Mouse (Mus musculus): Measurements from ENCODE around the gene Glrx. TPM values are rescaled to one million over a fixed set of nuclear protein-coding genes. Genes with fewer than 3 reads are reported as not detected.

Gene Glrx
- 52.4 TPM for polyA plus RNA-seq (2014; fragmentation: Illumina TruSeq; extraction: RNeasy Lipid Tissue Mini Kit (QIAGEN cat#74804); ENCODE audit: low read depth, low replicate concordance)

DNA sequence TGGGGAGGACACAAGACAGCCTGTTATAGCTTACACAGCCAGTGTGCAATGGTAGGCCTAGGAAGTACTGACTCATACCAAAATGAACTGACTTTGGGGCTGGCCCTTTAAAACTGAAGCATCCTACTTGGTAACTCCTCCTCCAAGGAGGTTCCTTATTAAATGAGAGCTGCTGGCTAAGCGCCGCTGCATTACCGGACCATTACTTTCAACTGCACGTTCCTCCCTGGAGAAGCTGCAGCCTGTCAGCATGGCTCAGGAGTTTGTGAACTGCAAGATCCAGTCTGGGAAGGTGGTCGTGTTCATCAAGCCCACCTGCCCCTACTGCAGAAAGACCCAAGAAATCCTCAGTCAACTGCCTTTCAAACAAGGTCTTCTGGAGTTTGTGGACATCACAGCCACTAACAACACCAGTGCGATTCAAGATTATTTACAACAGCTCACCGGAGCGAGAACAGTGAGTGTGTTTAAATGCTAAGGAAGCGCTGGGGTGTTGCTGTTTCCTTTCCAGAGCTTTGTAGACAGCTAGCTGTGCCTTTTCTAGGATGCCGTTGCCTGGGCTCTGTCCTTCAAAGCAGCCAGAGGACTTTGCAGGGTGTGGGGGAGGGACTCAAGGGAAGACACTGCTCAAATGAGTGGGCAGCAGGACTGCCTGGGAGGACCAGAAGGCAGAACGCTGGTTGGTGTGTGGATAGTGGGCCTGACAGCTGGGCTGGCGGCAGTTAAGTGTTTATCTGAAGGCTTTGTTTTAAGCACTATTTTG is at the start of gene Glrx:
Gene Glrx, plus strand, starts transcription at position 150 of the 763 bp plus-strand sequence.

Other genes with a start within 250 kb of the Glrx start
- gene Ell2, start 133.1 kb upstream of the Glrx start, polyA plus RNA-seq (2014; fragmentation: Illumina TruSeq; extraction: RNeasy Lipid Tissue Mini Kit (QIAGEN cat#74804); ENCODE audit: low read depth, low replicate concordance), result 11.0 TPM
- gene Rhobtb3, start 104.1 kb downstream of the Glrx start, polyA plus RNA-seq (2014; fragmentation: Illumina TruSeq; extraction: RNeasy Lipid Tissue Mini Kit (QIAGEN cat#74804); ENCODE audit: low read depth, low replicate concordance), result 12.1 TPM
- not detected for gene Spata9, start 127.3 kb downstream of the Glrx start, polyA plus RNA-seq (2014; fragmentation: Illumina TruSeq; extraction: RNeasy Lipid Tissue Mini Kit (QIAGEN cat#74804); ENCODE audit: low read depth, low replicate concordance)
- gene Rfesd, start 178.9 kb downstream of the Glrx start, polyA plus RNA-seq (2014; fragmentation: Illumina TruSeq; extraction: RNeasy Lipid Tissue Mini Kit (QIAGEN cat#74804); ENCODE audit: low read depth, low replicate concordance), result 17.4 TPM
- gene Gpr150, start 217.1 kb downstream of the Glrx start, polyA plus RNA-seq (2014; fragmentation: Illumina TruSeq; extraction: RNeasy Lipid Tissue Mini Kit (QIAGEN cat#74804); ENCODE audit: low read depth, low replicate concordance), result not detected

Data from heart, adult 10 weeks (tissue).